Mouse (Mus musculus) layer of hippocampus, adult 2 months (tissue): ENCODE results near the gene Fam90a1b. TPM values are rescaled to one million over a fixed set of nuclear protein-coding genes. Genes with fewer than 3 reads are reported as not detected.
"Not testable (repeated sequence)": the region's sequence is repeated elsewhere in the genome, so short reads cannot be mapped to it uniquely, and the experiment has no call there.

Experiments used
- DNase-seq, 2 experiments: peaks; one replicate each; pipeline ENCODE4 v3.0.0; 2022; ENCODE audit warnings: low spot score in 2 of 2
- H3K27ac ChIP-seq: fragments of 200-600 bp; 2 replicates; pipeline ENCODE4 v1.8.1; 2022
- H3K4me3 ChIP-seq: fragments of 200-600 bp; 2 replicates; pipeline ENCODE4 v1.8.1; 2022; ENCODE audit warnings: mild to moderate bottlenecking
- CTCF ChIP-seq: fragments of 200-600 bp; conservative IDR thresholded peaks from 2 replicates; pipeline ENCODE4 v1.8.1; 2022; ENCODE audit warnings: antibody characterized with exemption, mild to moderate bottlenecking, moderate library complexity
- long read RNA-seq, 2 experiments: library from polyadenylated mRNA; stranded (forward); transcript quantifications; one replicate each; pipeline ENCODE4 v2.0.0; 2021; ENCODE audit warnings: borderline mapping rate in 2 of 2
- microRNA-seq, 2 experiments: library from miRNA; unstranded; fragments of <30 nt; microRNA quantifications; one replicate each; pipeline ENCODE4 v1.2.0; 2021
- total RNA-seq, 2 experiments: library from RNA; stranded (reverse); gene quantifications; 2 replicates each; pipeline ENCODE4 v1.2.3; 2021

Fam90a1b gene
- under 1 TPM; 0.26 to 0.37 TPM for total RNA-seq
- long read RNA-seq, experiment 1, result 0 reads
- long read RNA-seq, experiment 2, result 0 reads

- peak; percentile 95 to 97 for DNase-seq
- H3K27ac ChIP-seq, result peak within 1 kb of the TSS; percentile 83
- TF ChIP-seq CTCF, result peak; percentile 80
- peak within 1 kb of the TSS; percentile 55 for H3K4me3 ChIP-seq
Measured at GRCm38 (mm10) chrX:94366670-94367241, at the start of gene Fam90a1b, which contains the start of gene Apoo. Gene Fam90a1b (minus strand): TSS chrX:94366777. Gene Apoo (plus strand): TSS chrX:94367117.

DNA sequence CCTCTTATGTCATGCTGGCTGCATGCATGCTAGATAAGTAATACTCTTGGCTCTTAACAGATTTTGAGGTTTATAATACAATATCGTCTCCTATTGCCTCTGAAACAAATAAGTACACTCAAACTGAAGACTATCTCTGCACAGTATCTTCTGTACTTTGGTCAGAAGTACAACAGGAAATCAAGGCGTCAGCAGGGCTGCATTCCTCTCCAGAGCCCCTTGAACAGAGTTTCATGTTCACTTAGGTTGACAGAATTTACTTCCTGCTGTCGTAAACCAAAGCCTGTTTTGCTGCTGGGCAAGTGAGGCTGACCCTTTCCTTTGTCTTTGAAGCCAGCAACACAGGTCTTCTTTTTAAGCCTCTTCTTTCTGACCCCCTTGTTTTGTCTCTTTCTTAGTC is 42.4 kb upstream of the Fam90a1b start:
- no peak for DNase-seq
- Histone ChIP-seq H3K27ac (no peak overlapping the region), H3K4me3 (no peak overlapping the region)
- no peak for TF ChIP-seq CTCF

DNA sequence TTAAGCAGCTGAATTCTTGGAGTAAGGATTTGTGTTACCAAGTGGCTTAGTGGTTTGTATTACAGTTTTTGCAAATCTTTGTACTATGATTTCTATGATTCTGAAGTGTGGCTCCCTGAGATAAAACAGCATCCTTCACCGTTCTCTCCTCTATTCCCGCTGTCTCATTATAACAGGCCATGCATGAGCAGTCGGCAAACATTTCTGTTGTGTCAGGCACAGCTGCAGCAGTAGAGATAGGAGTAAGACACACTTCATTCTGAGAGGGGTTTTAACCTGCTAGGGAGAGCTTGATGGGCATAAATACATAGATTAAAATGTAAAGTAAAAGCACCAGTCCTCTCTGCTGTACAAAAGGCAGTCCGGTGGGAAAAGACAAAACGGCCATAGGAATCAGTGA is 12.2 kb upstream of the Fam90a1b start:
- Histone ChIP-seq H3K27ac (no peak overlapping the region), H3K4me3 (no peak overlapping the region)
- DNase-seq, result no peak
- no peak for TF ChIP-seq CTCF

DNA sequence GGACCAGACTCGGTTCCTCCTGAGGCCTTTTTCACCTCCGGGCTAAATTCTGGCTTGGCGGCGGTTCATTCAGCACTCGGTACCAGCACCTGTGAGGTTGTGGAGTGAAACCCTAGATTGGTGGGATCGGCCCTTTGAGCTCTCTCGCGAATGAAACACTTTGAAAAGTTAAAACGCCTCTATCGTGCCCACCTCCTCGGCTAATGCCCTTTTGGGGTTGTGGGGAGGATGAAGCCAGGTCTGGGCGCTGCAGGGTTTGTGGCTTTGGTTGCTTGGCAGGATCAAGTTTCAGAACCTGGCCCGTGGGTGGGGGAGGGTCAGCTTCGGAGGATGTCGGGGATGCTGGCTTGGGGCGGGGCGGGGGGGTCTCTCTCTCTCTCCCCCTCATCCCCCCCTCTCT is 671 bp upstream of the Fam90a1b start:
- peak overlapping the region; percentile 83 for H3K27ac ChIP-seq
- no peak for DNase-seq
- TF ChIP-seq CTCF, result no peak
- H3K4me3 ChIP-seq, result peak overlapping the region; percentile 55

DNA sequence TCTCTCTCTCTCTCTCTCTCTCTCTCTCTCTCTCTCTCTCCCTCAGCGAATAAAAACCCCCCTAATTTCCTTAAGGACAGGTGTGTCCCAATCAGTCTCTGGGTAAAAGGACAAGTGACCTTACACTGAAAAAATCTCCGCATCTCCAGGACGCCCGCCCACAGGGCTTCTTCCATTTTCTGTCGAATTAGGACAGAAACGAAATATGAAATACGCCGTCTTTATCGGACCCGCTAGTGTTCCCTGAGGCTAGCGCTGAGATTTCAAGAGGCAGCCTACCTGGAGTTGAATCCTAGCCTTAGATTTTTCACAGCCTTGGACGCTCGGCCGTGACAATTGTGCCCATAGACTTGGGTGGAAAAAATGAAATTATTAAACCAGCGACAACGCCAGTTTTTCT is 548 bp downstream of the Fam90a1b start:
- Histone ChIP-seq H3K4me3 (peak overlapping the region; percentile 51), H3K27ac (no peak overlapping the region)
- DNase-seq, result no peak
- TF ChIP-seq CTCF, result no peak

- no peak for TF ChIP-seq CTCF
- DNase-seq, result no peak
- Histone ChIP-seq H3K27ac (no peak overlapping the region), H3K4me3 (peak overlapping the region; percentile 51; the same call in 1 of the 2 replicates)
Measured at GRCm38 (mm10) chrX:94365381-94365925, 1.1 kb downstream of the Fam90a1b start.

- DNase-seq, H3K4me3 ChIP-seq, H3K27ac ChIP-seq: not testable (repeated sequence)
Measured at GRCm38 (mm10) chrX:94343638-94344037, 22.9 kb downstream of the Fam90a1b start.

DNA sequence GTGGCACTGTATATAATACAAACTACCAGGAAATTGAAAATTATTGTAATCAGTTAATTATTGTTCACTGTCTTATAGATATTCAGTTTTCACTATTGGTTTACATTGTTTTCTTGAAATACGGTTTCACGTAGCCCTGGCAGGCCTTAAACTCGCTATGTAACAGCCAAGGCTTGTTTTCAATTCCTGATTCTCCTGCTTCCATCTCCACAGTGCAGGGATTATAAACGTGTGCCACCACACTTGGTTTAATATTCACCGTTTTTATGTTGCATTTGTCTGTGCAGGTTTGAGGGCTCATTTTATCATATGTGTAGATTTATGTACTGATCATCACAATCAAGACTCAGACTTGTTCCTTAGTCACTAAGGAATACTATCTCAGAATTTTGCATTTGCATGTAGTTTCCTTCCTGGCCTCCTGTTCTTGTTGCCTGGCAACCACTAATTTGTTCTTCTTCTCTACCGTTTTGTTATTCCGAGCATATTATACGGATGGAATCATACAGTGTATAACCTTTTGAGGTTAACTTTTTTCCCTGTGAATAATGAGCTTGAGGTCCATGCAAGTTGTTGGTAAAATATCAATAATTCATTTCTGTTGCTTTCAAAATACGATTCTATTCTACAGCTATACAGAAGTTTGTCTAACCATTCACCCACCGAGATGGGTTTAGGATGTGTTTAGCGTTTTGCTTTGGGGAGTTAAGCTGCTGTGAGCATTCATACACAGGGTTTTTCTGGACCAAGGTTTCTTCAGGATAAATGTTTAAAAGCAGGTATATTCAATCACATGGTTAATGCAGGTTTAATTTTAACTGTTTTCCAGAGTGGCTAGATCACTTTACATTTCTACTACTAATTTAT is 45.3 kb downstream of the Fam90a1b start:
- DNase-seq, result peak in 1 of 2 experiments; percentile 5
- H3K27ac ChIP-seq, result no peak overlapping the region
- TF ChIP-seq CTCF, result no peak

More for the DNA sequence above, 45.3 kb downstream of the Fam90a1b start:
- no peak overlapping the region for H3K4me3 ChIP-seq

Small RNA genes lying within 50 kb of the gene (microRNA-seq; reads per million reads assigned to microRNA genes)
- gene Gm44477, result 0 reads per million in 2 experiments

Other genes starting within 250 kb of the Fam90a1b start
- 10 to 100 TPM; 34.2 to 38.4 TPM for gene Zfx, start 243.1 kb downstream of the Fam90a1b start, total RNA-seq
- gene Eif2s3x, start 153.9 kb downstream of the Fam90a1b start, total RNA-seq, result 100 to 1,000 TPM; 102 to 159 TPM
- 10 to 100 TPM; 25.9 to 26.7 TPM for gene Klhl15, start 132.2 kb downstream of the Fam90a1b start, total RNA-seq
- gene Apoo, start 340 bp upstream of the Fam90a1b start, total RNA-seq, result 10 to 100 TPM; 54.3 to 74.0 TPM
- 100 to 1,000 TPM; 531 to 547 TPM for gene Maged1, start 175.4 kb upstream of the Fam90a1b start, total RNA-seq